Mouse (Mus musculus) lung, adult 2 months (tissue): ENCODE data around the gene 6430571L13Rik. TPM values are rescaled to one million over a fixed set of nuclear protein-coding genes. Genes with fewer than 3 reads are reported as not detected.
A peak's percentile ranks its signal among the peaks of the same experiment; 100 is the strongest.

Experiments
- DNase-seq: peaks from one replicate; pipeline ENCODE4 v3.0.0; 2022
- H3K4me1 ChIP-seq: fragments of 200-500 bp; 2 replicates; pipeline ENCODE4 v1.6.1; 2011; ENCODE audit warnings: low read length; ENCODE audit not compliant: control insufficient read depth, insufficient read depth
- H3K4me3 ChIP-seq: fragments of 200-500 bp; replicated peaks from 2 replicates; pipeline ENCODE3; 2011; ENCODE audit warnings: low read depth, mild to moderate bottlenecking, control low read depth, low read length; ENCODE audit errors: extremely low read depth
- CTCF ChIP-seq: fragments of 200-500 bp; IDR thresholded peaks from 2 replicates; pipeline ENCODE4 v1.5.1; 2011; ENCODE audit warnings: mild to moderate bottlenecking, low read length, control low read depth; ENCODE audit not compliant: insufficient read depth
- POLR2A ChIP-seq: fragments of 200-500 bp; IDR thresholded peaks from 2 replicates; pipeline ENCODE4 v1.6.1; 2011; ENCODE audit warnings: low read depth, mild to moderate bottlenecking, control low read depth, low read length, borderline replicate concordance; ENCODE audit errors: extremely low read depth
- WGBS: fragments of 180-500 bp; shearing (Covaris S2); methylation state at CpG from one replicate; pipeline ENCODE4 v1.1.7; 2018; 5-methylcytosine and 5-hydroxymethylcytosine counted together
- polyA plus RNA-seq: library from polyadenylated mRNA; depleted of rRNA; stranded (reverse); fragments of >200 nt; gene quantifications from 2 replicates; pipeline ENCODE4 v1.2.3, GENCODE M21; 2012

Gene 6430571L13Rik
- polyA plus RNA-seq, 1 experiment: 1.1 TPM

DNA sequence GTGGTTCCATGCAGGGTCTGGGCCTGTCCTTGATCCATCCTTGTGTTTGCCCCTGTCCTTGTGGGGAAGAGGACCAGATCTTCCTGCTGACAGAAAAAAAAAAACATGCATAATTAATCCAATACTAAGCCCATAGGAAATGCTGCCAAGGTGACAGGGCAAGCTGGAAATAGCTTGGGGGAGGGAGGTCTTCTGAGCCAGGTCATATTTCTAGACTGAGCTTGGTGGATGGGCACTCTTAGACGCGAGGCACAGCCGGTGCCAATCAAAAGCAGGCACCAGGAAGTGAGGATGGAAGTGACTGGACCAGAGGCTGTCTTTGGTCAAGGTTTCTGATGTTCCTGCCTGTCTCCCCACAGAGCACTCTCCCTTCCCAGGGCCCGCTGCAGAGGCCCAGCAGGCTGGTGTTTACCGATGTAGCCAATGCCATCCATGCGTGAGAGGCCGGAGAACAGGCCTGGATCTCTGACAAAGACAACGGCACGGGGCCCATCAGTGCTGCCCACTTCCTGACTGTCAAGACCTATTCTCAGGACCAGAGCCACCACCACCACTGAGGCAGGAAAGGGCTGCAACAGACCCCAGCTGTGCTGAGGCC, 7.3 kb downstream of the 6430571L13Rik start:
- TF ChIP-seq POLR2A (no peak), CTCF (no peak)
- 70% methylated on average over 9 of the region's 9 CpGs for WGBS
- no peaks in the 10 kb centered on the region for H3K4me1 ChIP-seq
- no peak overlapping the region for H3K4me3 ChIP-seq
- DNase-seq: no peak

DNA sequence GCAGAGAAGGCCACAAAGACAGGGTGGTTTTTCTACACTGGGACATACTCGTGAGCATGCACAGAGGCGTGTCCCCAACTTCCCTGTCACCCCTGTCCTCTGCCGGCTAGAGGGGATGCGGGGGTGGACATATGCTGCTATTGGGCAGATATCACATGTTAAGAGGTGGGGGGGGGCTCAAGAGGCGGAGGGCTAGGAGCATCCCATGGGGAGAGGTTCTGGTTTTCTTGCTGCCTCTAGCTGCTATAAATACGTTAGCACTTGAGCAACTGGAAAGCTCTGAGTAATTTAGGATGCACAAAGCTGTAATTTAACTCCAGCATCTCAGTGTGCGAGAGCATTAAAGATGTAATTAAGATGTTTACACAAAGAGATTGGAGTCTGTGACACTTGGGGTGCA, 8.9 kb downstream of the 6430571L13Rik start:
- TF ChIP-seq CTCF: no peak
- no peak for TF ChIP-seq POLR2A
- WGBS: 60% methylated on average over 7 of the region's 7 CpGs
- H3K4me3 ChIP-seq: no peak overlapping the region
- DNase-seq: no peak
- no peaks in the 10 kb centered on the region for H3K4me1 ChIP-seq

DNA sequence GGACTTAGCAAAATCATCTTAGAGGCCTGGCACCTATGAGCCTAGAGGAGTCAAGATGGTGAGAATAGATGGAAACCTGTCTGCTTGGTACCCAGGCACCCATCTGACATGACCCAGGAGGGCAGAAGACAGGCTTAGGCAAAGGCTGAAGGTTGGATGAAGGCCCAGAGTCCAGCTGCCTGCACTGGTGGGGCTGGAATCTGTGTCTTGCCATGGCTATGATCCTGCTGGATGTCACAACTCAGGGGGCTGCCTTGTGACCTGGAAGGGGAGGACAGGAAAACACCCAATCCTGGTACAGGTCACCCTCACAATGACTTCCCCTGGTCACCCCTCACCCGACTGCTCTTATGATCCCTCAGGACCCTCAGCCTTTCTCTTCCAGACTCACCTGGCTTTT, 14.4 kb downstream of the 6430571L13Rik start:
- TF ChIP-seq POLR2A (no peak), CTCF (no peak)
- WGBS: 39% methylated on average over 1 of the region's 1 CpGs
- DNase-seq: no peak
- Histone ChIP-seq H3K4me1 (no peaks in the 10 kb centered on the region), H3K4me3 (no peak overlapping the region)

DNA sequence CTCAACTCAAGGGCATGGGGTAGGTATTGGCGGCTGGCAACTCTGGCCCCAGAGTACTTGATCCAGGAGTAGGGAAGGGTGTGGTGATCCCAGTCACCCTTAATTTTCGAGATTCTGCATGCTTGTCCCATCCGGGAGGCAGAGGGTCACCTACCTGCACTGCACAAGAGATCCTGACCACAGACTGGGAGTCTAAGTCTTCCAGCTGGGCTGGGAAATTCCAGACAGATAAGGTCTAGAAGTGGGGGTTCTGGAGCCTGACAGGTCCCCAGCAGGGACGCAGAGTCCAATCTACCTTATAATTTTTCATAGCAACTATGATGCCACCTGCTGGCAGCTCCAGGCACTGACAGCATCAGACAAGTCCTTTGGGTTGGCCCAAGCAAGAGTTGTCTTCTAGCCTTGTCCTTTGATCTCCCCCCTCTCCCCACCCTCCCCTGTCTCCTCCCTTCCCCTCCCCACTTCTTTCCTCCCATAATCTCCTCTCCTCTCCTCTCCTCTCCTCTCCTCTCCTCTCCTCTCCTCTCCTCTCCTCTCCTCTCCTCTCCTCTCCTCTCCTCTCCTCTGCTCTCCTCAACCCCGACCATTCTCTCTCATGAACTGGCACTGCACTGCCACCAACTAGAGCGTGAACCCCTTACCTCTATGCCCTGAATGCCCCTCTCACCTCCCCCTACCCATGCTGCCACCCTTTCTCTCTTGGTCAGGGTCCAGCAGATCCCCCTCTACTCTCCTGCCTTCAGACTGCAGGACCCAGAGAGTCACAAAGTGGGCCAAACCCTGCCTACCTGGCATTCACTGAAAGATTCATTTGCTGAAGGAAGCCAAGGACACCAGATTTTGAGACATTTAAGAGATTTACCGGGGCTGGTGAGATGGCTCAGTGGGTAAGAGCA, 15.7 kb downstream of the 6430571L13Rik start:
- no peak overlapping the region for H3K4me3 ChIP-seq
- 39% methylated on average over 6 of the region's 7 CpGs for WGBS
- no peaks in the 10 kb centered on the region for H3K4me1 ChIP-seq
- DNase-seq: peak; percentile 46
- TF ChIP-seq POLR2A (no peak), CTCF (peak; percentile 87)

DNA sequence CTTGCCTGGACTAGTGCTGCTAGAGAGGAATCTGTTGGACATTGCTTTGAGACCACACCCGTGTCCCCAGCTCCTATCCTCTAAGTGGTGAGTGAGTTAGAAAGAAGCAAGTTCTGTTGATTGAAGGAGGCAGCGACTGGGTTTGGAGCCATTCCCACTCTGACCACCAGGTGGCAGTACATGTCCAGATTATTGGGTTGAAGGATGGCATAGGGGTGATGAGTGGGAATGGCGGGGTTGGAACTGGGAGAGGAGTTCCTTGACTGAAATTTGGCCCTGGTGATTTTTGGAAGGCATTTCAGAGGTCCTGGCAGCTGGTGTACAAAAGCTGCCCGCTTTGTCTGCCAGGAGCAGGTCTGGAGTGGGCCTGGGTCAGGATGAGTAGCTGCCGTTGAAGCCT, 17.2 kb downstream of the 6430571L13Rik start:
- peak; percentile 78 for DNase-seq
- 21% methylated on average over 5 of the region's 5 CpGs for WGBS
- peak; percentile 95 for TF ChIP-seq CTCF
- no peak for TF ChIP-seq POLR2A

DNA sequence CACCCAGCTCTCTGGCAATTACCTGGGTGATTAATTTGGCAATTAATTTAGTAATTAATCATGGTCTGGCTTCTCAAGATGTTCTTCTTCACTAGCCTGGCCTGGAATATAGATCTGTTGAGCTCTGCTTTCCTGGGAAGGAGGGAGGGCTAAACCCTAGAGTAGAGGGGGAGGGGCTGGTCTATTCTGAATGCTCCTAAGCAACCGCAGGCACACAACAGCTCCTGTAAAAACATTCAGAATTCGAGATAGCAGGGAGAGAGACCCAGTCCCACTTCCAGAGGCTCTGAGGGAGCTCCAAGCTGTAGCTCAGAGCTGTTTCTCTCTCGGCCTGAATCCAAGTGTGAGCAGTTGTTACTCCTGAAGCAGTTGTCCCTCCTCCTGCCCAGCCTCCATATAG, 20.6 kb downstream of the 6430571L13Rik start:
- TF ChIP-seq POLR2A (no peak), CTCF (no peak)
- no peak for DNase-seq
- WGBS: 12% methylated on average over 3 of the region's 3 CpGs
- H3K4me1 ChIP-seq: no peaks in the 10 kb centered on the region
- H3K4me3 ChIP-seq: no peak overlapping the region

More for the DNA sequence above, 17.2 kb downstream of the 6430571L13Rik start:
- Histone ChIP-seq H3K4me1 (no peaks in the 10 kb centered on the region), H3K4me3 (no peak overlapping the region)

DNA sequence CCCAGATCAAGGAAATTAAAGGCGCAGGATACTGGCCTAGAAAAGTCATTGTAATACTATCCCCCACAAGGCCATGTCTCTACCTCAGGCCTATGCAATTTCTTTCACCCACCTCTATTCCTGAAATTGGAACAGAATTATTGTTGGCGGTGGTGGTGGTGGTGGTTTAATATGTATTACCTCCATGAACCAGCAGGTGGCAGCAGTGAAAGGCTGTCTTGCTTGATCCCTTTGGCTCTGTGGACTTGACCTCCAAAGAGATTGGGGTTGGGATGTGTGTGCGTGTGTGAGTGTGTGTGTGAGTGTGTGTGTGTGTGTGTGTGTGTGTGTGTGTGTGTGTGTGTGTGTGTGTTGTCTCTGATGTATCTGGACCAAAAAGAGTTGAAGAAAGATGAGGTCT, 26.2 kb downstream of the 6430571L13Rik start:
- peak; percentile 26 for DNase-seq
- H3K4me3 ChIP-seq: no peak overlapping the region
- no peaks in the 10 kb centered on the region for H3K4me1 ChIP-seq
- TF ChIP-seq POLR2A: no peak
- peak; percentile 68 for TF ChIP-seq CTCF
- 2% methylated on average over 3 of the region's 3 CpGs for WGBS

DNA sequence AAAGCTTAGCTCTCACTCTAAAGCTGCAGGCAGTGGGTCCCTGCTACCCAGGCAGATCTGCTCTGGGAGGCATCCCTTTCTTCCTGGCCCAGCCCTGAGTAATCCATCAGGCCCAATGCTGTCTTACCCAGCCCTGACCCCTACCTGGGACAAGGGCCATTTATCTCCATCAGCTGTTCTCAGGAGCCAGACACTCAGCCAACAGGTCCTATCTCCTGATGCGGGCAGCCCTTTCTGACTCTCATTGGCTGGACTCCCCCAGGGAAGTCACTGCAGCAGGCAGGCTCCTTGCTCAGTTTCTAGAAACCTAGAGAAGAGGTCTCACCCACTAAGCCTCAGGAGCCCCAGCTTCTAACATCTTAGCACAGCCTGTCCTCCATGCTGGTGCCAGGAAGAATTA, 27.9 kb downstream of the 6430571L13Rik start:
- no peak for TF ChIP-seq POLR2A
- TF ChIP-seq CTCF: no peak
- DNase-seq: no peak
- no peak overlapping the region for H3K4me3 ChIP-seq
- H3K4me1 ChIP-seq: no peaks in the 10 kb centered on the region
- 41% methylated on average over 1 of the region's 1 CpGs for WGBS

DNA sequence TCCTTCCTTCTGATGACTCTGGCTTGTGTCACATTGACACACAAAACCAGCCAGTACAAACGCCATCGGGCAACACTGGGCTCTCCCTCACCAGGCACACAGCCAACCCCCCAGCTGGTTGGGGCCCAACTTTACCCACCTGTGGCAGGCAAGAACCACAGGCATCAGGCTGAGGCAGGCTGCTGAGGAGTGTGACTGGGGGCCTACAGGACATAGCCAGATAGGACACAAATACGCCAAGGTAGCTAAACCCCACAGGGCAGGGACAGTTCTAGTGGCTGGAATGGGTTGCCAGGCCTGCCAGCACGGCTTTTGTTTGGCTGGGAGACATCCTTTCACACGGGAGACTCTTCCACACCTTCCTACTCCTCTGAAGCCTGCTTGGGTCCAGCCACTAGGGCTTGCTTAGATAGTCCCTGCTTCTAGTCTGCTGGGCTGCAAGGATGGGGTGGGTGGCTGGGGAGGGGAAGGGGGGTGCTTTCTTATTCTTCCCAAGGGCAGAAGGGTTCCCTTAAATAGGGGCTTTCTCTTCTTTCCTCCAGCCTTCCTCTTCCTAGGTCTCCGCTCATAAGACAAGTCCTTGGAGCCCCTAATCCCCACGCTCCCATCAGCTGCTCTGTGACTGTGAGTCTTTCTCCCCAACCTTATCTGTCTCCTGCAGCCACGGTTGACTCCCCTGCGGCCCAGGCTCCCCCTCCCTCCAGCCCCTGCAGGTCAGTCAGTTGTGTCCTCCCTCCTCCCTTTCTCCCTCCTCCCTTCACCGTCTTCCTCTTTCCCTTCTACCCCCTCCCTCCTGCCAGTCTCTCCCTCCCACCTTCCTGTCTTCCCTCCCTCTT, 29.1 kb downstream of the 6430571L13Rik start:
- no peak overlapping the region for H3K4me3 ChIP-seq
- TF ChIP-seq POLR2A: no peak
- no peak for TF ChIP-seq CTCF
- no peak for DNase-seq
- WGBS: 30% methylated on average over 10 of the region's 10 CpGs
- no peaks in the 10 kb centered on the region for H3K4me1 ChIP-seq

DNA sequence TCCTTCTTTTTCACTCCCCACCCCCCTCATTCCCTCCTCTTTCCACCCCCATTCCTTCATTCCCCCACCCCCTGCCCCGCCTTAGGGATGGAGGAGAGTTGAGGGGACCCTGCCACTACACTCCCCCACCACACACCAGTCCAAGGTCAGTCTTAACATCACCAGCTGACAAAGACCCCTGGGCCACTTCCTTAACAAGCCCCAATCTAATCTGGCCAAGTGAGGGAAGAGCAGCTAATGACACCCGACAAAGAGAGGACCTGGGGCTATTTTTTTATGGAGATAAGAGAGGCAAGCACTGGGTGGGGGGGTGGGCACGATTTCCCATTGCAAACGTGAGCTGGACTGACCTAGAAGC, 29.7 kb downstream of the 6430571L13Rik start:
- WGBS: 9% methylated on average over 4 of the region's 4 CpGs
- no peak overlapping the region for H3K4me3 ChIP-seq
- DNase-seq: no peak
- no peak for TF ChIP-seq CTCF
- TF ChIP-seq POLR2A: no peak
- H3K4me1 ChIP-seq: no peaks in the 10 kb centered on the region
